Mouse (Mus musculus) hindbrain, embryonic 10.5 days (tissue): ENCODE results near the gene Crlf3. TPM values are rescaled to one million over a fixed set of nuclear protein-coding genes. Genes with fewer than 3 reads are reported as not detected.

Experiments used
- DNase-seq: peaks from one replicate; pipeline ENCODE4 v3.0.0-alpha.2; 2017; ENCODE audit warnings: low spot score
- H3K27ac ChIP-seq: fragments of 300-500 bp; sonication (generic); 2 replicates; pipeline ENCODE4 v1.5.1; 2016; ENCODE audit warnings: mild to moderate bottlenecking, moderate library complexity
- H3K27me3 ChIP-seq: fragments of 300-500 bp; sonication (generic); 2 replicates; pipeline ENCODE4 v1.6.1; 2016; ENCODE audit warnings: mild to moderate bottlenecking; ENCODE audit not compliant: poor library complexity, insufficient read depth, severe bottlenecking
- H3K36me3 ChIP-seq: fragments of 300-500 bp; sonication (generic); 2 replicates; pipeline ENCODE4 v1.6.1; 2016; ENCODE audit warnings: mild to moderate bottlenecking, moderate library complexity
- H3K4me1 ChIP-seq: fragments of 300-500 bp; sonication (generic); replicated peaks from 2 replicates; pipeline ENCODE4 v1.6.1; 2016; ENCODE audit warnings: mild to moderate bottlenecking
- H3K4me3 ChIP-seq: fragments of 300-500 bp; sonication (generic); 2 replicates; pipeline ENCODE4 v1.5.1; 2016; ENCODE audit warnings: mild to moderate bottlenecking, moderate library complexity
- H3K9me3 ChIP-seq: fragments of 300-500 bp; sonication (generic); 2 replicates; pipeline ENCODE4 v1.6.1; 2016; ENCODE audit warnings: mild to moderate bottlenecking, moderate library complexity
- WGBS: fragments of 180-500 bp; shearing (Covaris S2); methylation state at CpG from one replicate; pipeline ENCODE4 v1.1.7; 2016; 5-methylcytosine and 5-hydroxymethylcytosine counted together
- polyA plus RNA-seq: library from polyadenylated mRNA; unstranded; fragments of >200 nt; fragmentation: Nextera tagmentation; extraction: Ambion mirVana; gene quantifications from 2 replicates; pipeline ENCODE4 v1.2.1, GENCODE M21; 2016

The Crlf3 gene
- 24.5 and 38.0 TPM in 2 replicates for polyA plus RNA-seq

DNA sequence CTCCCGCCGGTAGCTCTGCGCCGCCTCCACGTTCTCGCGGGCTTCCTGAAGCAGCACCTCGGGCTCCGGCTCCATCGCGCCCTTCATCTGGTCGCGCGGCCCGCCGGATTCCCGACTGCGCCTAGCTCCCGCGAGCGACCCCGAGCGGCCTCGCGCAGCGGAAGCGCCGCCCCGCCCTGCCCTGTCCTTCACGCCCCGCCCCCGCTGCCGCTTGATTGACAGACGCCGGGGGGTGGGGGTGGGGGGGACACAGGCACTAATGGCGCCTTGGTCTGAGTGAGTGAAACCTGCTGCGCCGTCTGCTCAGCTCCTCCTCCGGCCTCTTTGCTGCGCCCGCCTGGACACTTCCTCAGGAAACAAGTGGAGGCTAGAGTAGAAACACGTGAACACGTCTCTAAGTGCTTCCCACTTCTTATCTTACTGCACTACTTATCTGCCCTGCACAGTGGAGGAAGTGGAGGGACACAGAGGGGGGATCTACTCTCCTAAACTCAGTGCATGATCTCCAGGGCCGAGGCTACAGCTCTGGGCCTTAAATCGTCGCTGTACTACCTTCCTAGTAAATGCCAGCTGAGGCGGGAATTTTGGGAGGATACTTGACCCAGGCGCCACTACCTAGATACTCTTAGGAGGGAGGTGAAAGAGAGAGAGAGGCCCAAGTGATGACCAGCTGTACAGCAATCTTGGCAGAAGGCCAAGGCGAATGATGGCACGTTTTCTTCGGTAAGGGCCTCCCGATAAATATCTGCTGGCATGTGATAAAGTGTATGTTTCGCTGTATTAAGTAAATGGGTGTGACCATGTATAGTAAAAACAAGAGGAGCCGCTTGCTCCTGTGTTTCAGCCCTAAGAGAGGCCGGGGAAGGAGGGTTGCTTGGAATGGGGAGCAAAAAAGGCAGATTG is at the start of gene Crlf3:
Gene Crlf3, minus strand, starts transcription at position 166 of the 903 bp plus-strand sequence.
- H3K9me3 ChIP-seq, result no peaks in the 10 kb centered on the region
- no peaks in the 10 kb centered on the region for H3K36me3 ChIP-seq
- WGBS, result 9% methylated on average over 55 of the region's 55 CpGs
- peaks cover 22% of the 10 kb centered on the region for H3K4me1 ChIP-seq
- no peaks in the 10 kb centered on the region for H3K27me3 ChIP-seq
- peak within 1 kb of the TSS; percentile 93 for H3K4me3 ChIP-seq
- H3K27ac ChIP-seq, result peak within 1 kb of the TSS; percentile 97
- DNase-seq, result peak; percentile 94

DNA sequence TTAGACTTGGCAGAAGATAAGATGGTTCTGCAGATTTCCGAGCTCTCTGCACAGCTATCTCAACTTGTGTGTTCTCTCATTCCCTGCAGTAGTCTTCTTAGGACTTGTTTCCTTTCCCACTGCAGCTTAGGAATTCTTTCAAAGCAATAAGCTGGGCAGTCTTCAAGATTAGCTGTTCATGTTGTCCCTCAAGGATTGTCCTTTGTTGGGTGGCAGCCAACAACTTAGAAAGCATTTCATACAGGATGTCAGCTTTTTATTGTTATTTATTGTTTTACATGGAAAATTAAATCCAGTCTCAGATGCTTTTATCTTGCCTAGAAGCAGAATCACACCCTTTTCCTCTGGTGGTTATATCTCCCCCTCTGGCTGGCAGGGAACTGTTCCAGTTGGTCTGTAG is 35.6 kb upstream of the Crlf3 start:
- Histone ChIP-seq H3K4me3 (no peak overlapping the region), H3K36me3 (peaks cover 96% of the 10 kb centered on the region), H3K4me1 (no peaks in the 10 kb centered on the region), H3K27ac (no peak overlapping the region), H3K27me3 (no peaks in the 10 kb centered on the region), H3K9me3 (no peaks in the 10 kb centered on the region)
- no peak for DNase-seq
- 97% methylated on average over 1 of the region's 1 CpGs for WGBS

DNA sequence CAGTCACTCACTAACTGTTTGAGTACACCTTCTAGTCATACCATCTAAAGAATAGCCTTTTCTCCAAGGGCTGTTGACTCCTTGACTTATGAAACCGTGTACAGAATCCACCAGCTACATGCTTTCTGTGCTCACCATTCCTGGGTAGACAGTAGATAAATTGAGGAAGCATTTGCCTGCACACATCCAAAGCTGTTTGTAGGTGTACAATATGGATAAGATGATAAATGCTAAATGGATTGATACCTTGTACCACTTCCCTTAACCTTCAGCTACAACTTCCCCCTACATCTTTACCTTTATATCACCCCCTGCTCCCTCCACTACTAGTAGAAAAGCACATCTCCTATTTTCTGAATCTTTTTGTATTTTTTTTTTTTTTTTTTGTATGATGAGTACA is 23.6 kb upstream of the Crlf3 start:
- Histone ChIP-seq H3K27me3 (no peaks in the 10 kb centered on the region), H3K9me3 (no peaks in the 10 kb centered on the region), H3K4me1 (no peaks in the 10 kb centered on the region), H3K27ac (no peak overlapping the region), H3K36me3 (peaks cover 93% of the 10 kb centered on the region), H3K4me3 (no peak overlapping the region)
- WGBS, result 92% methylated on average over 1 of the region's 1 CpGs
- DNase-seq, result no peak

DNA sequence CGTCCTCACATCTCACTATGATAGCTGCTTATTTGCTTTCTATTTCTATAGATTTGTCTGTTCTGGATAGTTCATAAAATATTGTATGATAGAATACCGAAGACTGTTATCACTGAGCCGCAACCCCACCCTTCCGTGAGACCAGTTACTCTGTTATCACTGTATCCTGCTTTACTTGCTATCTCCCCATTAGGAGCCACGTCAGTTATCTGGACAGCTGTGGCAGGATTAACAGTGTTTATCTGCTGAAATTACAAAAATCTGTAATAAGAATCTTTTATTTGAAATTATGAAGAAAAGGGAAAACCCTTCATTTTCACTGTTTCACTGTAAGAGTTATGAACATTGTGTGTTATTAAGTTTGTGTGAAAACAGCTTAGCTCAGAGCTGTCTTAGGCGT is 20.5 kb upstream of the Crlf3 start:
- no peak overlapping the region for H3K4me3 ChIP-seq
- peaks cover 93% of the 10 kb centered on the region for H3K36me3 ChIP-seq
- H3K4me1 ChIP-seq, result no peaks in the 10 kb centered on the region
- WGBS, result 94% methylated on average over 6 of the region's 6 CpGs
- no peak overlapping the region for H3K27ac ChIP-seq
- no peaks in the 10 kb centered on the region for H3K9me3 ChIP-seq
- no peaks in the 10 kb centered on the region for H3K27me3 ChIP-seq
- DNase-seq, result no peak

GRCm38 (mm10) chr11:80098444-80099056 is 17.8 kb upstream of the Crlf3 start:
- WGBS, result 92% methylated on average over 3 of the region's 3 CpGs
- Histone ChIP-seq H3K4me3 (no peak overlapping the region), H3K4me1 (no peaks in the 10 kb centered on the region), H3K9me3 (no peaks in the 10 kb centered on the region), H3K36me3 (peaks cover 95% of the 10 kb centered on the region), H3K27ac (no peak overlapping the region), H3K27me3 (no peaks in the 10 kb centered on the region)
- no peak for DNase-seq

DNA sequence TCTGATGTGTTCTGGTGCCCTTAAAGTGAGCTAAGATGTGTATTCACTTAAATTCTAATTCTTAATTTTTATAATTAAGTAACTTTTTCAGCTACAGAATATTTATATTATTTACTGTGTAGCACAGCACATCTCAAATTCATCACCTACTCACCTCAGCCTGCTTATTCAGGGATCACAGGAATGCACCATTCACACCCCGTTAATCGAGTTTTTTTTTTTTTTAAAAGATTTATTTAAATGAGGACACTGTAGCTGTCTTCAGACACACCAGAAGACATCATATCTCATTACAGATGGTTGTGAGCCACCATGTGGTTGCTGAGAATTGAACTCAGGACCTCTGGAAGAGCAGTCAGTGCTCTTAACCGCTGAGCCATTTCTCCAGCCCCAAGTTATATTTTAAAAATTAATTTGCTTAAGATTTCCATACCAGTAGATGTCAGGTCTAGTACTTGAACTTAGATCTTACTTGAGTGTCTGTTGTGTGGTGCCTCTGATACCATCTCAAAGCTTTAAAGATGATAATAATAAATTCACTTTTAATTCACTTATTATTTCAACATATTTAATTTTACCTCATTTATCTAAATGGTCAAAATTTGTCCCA is 9.9 kb upstream of the Crlf3 start:
- Histone ChIP-seq H3K9me3 (no peaks in the 10 kb centered on the region), H3K4me3 (peak overlapping the region; percentile 96), H3K27me3 (no peaks in the 10 kb centered on the region), H3K4me1 (peaks cover 13% of the 10 kb centered on the region), H3K27ac (no peak overlapping the region), H3K36me3 (peaks cover 29% of the 10 kb centered on the region)
- 67% methylated on average over 3 of the region's 3 CpGs for WGBS
- no peak for DNase-seq

DNA sequence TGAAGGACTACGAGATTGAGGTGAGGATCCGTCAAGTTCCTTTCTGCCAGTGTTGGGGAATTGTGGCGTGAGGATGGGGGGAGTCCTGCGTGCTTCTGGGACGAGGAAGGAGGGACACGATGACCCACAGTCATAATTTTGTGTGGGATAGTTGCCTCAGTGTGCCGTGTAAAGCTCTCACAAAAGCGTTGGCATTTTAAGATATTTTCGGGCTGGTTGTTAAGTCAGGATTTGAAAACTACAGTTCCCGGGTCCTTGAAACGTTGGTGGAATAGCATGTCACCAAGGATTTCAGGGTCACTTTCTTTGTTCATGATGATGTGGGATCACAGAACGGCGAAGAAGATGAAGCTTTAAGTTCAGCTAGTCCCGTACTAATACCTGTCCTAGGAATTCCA is 9.0 kb upstream of the Crlf3 start:
- peaks cover 13% of the 10 kb centered on the region for H3K4me1 ChIP-seq
- H3K4me3 ChIP-seq, result peak overlapping the region; percentile 96
- no peaks in the 10 kb centered on the region for H3K27me3 ChIP-seq
- peak overlapping the region; percentile 92 for H3K27ac ChIP-seq
- no peaks in the 10 kb centered on the region for H3K9me3 ChIP-seq
- 1% methylated on average over 14 of the region's 14 CpGs for WGBS
- H3K36me3 ChIP-seq, result peaks cover 20% of the 10 kb centered on the region
- no peak for DNase-seq

DNA sequence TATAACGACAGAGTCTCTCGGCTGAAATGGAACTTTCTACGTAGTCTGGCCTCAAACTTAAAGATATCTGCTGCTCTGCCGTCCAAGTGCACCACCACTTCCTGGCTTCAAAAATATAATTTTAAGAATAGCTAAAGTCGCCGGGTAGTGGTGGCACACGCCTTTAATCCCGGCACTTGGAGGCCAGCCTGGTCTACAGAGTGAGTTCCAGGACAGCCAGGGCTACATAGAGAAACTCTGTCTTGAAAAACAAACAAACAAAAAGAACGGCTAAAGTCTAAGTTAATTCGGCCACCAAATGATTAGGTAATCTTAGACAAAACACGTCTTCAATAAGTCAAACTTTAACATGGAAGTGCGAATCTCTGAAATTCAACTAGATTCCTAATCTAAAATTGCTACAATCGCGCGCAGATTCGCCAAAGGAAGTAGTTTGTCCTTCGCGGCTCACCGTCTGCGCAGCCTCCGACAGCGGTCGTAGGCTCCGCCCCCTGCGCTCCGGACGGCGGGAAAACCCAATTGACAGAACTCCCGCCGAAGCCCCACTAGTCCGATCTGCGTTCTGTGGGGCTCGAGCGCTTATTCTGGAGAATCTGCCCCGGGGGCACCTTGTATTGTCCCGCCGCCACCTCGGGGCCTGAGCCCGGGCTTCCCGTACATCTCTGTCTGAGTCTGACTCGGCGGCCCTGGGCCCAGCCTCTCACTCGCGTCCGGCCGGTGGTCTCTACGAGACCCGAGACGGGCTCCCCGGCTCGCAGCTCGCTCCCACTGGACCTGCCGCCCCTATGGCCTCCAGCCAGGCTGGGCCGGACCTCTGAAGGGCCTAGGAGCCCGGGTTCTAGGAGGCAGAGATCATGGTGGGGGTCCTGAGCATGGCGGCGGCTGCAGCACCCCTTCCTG is 8.4 kb upstream of the Crlf3 start, which contains the start of gene Atad5:
Gene Atad5, plus strand, starts transcription at position 484 of the 900 bp plus-strand sequence.
- Histone ChIP-seq H3K27me3 (no peaks in the 10 kb centered on the region), H3K36me3 (peaks cover 14% of the 10 kb centered on the region), H3K27ac (peak within 1 kb of the TSS; percentile 92), H3K9me3 (no peaks in the 10 kb centered on the region), H3K4me3 (peak within 1 kb of the TSS; percentile 96), H3K4me1 (peaks cover 13% of the 10 kb centered on the region)
- 6% methylated on average over 57 of the region's 57 CpGs for WGBS
- peak; percentile 88 for DNase-seq

- 11% methylated on average over 5 of the region's 5 CpGs for WGBS
These were observed 6.1 kb upstream of the Crlf3 start for GRCm38 (mm10) chr11:80086844-80087243.

DNA sequence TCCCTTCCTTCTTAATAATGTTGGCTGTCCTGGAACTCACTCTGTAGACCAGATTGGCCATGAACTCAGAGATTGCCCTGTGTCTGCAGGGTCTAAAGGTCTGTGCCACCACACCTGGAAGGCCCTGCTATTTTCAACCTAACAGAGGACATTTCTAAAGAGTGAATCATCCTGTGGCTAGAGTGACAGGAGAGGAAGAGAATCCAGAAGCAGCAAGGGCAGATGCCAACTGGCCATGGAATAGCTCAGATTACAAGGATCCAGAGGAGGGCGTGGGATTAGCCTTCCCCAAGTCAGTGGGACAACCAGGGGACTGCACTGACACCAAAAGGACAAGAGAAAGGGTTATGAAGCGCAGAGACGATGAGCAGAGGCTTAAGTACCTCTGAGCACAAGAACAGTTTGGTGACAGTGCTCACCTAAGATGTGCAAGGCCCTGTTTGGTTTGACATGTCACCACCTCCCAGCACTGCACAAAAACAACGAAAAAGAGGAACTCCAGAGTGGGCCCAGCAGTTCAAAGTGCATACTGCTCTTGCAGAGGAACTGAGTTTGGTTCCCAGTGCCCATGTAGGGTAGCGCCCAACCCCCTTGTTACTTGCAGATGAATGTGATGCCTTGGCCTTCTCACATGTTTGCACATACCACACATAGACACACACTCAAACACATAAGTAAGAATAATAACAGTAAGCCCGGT is 4.7 kb upstream of the Crlf3 start:
- DNase-seq, result no peak
- no peaks in the 10 kb centered on the region for H3K27me3 ChIP-seq
- H3K4me1 ChIP-seq, result peaks cover 18% of the 10 kb centered on the region
- no peaks in the 10 kb centered on the region for H3K36me3 ChIP-seq
- 78% methylated on average over 6 of the region's 6 CpGs for WGBS
- H3K9me3 ChIP-seq, result no peaks in the 10 kb centered on the region
- H3K27ac ChIP-seq, result no peak overlapping the region
- H3K4me3 ChIP-seq, result no peak overlapping the region

More at GRCm38 (mm10) chr11:80086844-80087243, 6.1 kb upstream of the Crlf3 start:
- peak; percentile 85 for DNase-seq
- H3K4me1 ChIP-seq, result peaks cover 10% of the 10 kb centered on the region
- no peak overlapping the region for H3K4me3 ChIP-seq
- H3K36me3 ChIP-seq, result 0 out of 2 replicates have a peak, but pooled peaks cover 2% of the 10 kb centered on the region
- no peaks in the 10 kb centered on the region for H3K9me3 ChIP-seq
- H3K27ac ChIP-seq, result no peak overlapping the region
- H3K27me3 ChIP-seq, result no peaks in the 10 kb centered on the region

- Histone ChIP-seq H3K27me3 (no peaks in the 10 kb centered on the region), H3K9me3 (no peaks in the 10 kb centered on the region), H3K4me1 (peaks cover 22% of the 10 kb centered on the region), H3K4me3 (0 out of 2 replicates have a peak overlapping the region, but pooled peaks have one; percentile 93), H3K27ac (no peak overlapping the region), H3K36me3 (no peaks in the 10 kb centered on the region)
- WGBS, result 85% methylated on average over 7 of the region's 7 CpGs
- DNase-seq, result no peak
These were observed 1.1 kb upstream of the Crlf3 start for GRCm38 (mm10) chr11:80081786-80082319.
